20 mouse cellular contexts compared by ENCODE assay signal in genomic region chr11:26451228-26451627, GRCm38 (mm10).
"Had no signal": no experiment of that assay in that cellular context is flagged by ENCODE, and none has a peak within 500 bp of the region (broad histone marks: within the 10 kb centered on the region; RNA-seq: fewer than 3 reads in every experiment).

No protein-coding gene starts in this region.

- H3K4me3 ChIP-seq: layer of hippocampus, adult 2 months; limb, embryonic 10.5 days; limb, embryonic 13.5 days; liver, embryonic 15.5 days; midbrain, embryonic 10.5 days; midbrain, embryonic 13.5 days; myocyte; neural tube, embryonic 13.5 days had no signal

- H3K4me2 ChIP-seq: limb, embryonic 13.5 days; liver, embryonic 15.5 days; midbrain, embryonic 13.5 days; neural tube, embryonic 13.5 days had no signal

- DNase-seq: kidney, adult 2 months; kidney, postnatal 25 days; layer of hippocampus, adult 9-11 months; liver; lung, adult 2 months; lung, postnatal 14 days; lung, postnatal 4 days; right cerebral cortex, adult 18-20 months; thymus, adult 18-20 months; thymus, postnatal 4 days had no signal

- ATAC-seq: midbrain, embryonic 13.5 days; midbrain, embryonic 16.5 days had no signal

- H3K9me3 ChIP-seq: limb, embryonic 10.5 days; limb, embryonic 13.5 days; liver, embryonic 15.5 days; midbrain, embryonic 10.5 days; midbrain, embryonic 13.5 days; neural tube, embryonic 13.5 days had no signal

- H3K27ac ChIP-seq: kidney, postnatal 0 days; layer of hippocampus, adult 2 months; limb, embryonic 10.5 days; limb, embryonic 13.5 days; liver, embryonic 15.5 days; midbrain, embryonic 10.5 days; midbrain, embryonic 13.5 days; neural tube, embryonic 13.5 days had no signal

- H3K27me3 ChIP-seq: limb, embryonic 13.5 days; liver, embryonic 15.5 days; midbrain, embryonic 13.5 days; neural tube, embryonic 13.5 days had no signal

- H3K4me1 ChIP-seq: limb, embryonic 10.5 days; limb, embryonic 13.5 days; midbrain, embryonic 10.5 days; midbrain, embryonic 13.5 days; neural tube, embryonic 13.5 days had no signal

- H3K36me3 ChIP-seq: limb, embryonic 13.5 days; liver, embryonic 15.5 days; midbrain, embryonic 13.5 days; neural tube, embryonic 13.5 days had no signal

- H3K9ac ChIP-seq: limb, embryonic 13.5 days; liver, embryonic 15.5 days; midbrain, embryonic 13.5 days; neural tube, embryonic 13.5 days had no signal
